Mouse (Mus musculus) kidney, adult 2 months (tissue): ENCODE results near the gene Tgds. TPM values are rescaled to one million over a fixed set of nuclear protein-coding genes. Genes with fewer than 3 reads are reported as not detected.
A peak's percentile ranks its signal among the peaks of the same experiment; 100 is the strongest.

Experiments
- DNase-seq: peaks from one replicate; pipeline ENCODE4 v3.0.0; 2021
- H3K27ac ChIP-seq: fragments of 200-500 bp; 2 replicates; pipeline ENCODE4 v1.5.1; 2012; ENCODE audit warnings: low read depth, low read length, control low read depth, inconsistent platforms; ENCODE audit not compliant: insufficient read depth
- H3K27me3 ChIP-seq: fragments of 200-500 bp; replicated peaks from 2 replicates; pipeline ENCODE4 v1.6.1; 2012; ENCODE audit warnings: mild to moderate bottlenecking, moderate library complexity, low read length, inconsistent platforms; ENCODE audit not compliant: control insufficient read depth, insufficient read depth
- H3K36me3 ChIP-seq: fragments of 200-500 bp; 2 replicates; pipeline ENCODE4 v1.6.1; 2012; ENCODE audit warnings: mild to moderate bottlenecking, moderate library complexity, low read length, inconsistent platforms; ENCODE audit not compliant: control insufficient read depth, insufficient read depth
- H3K4me1 ChIP-seq: fragments of 200-500 bp; 2 replicates; pipeline ENCODE4 v1.6.1; 2011; ENCODE audit warnings: low read length; ENCODE audit not compliant: control insufficient read depth, insufficient read depth
- H3K4me3 ChIP-seq: fragments of 200-500 bp; 2 replicates; pipeline ENCODE4 v1.5.1; 2011; ENCODE audit warnings: mild to moderate bottlenecking, low read depth, low read length, control low read depth; ENCODE audit not compliant: insufficient read depth
- CTCF ChIP-seq: fragments of 200-500 bp; conservative IDR thresholded peaks from 2 replicates; pipeline ENCODE4 v1.5.1; 2011; ENCODE audit warnings: low read depth, mild to moderate bottlenecking, control low read depth, low read length, moderate library complexity, mixed read lengths; ENCODE audit not compliant: insufficient read depth, insufficient read length
- POLR2A ChIP-seq: fragments of 200-500 bp; IDR thresholded peaks from one replicate; pipeline ENCODE4 v1.6.1; 2011; ENCODE audit warnings: low read depth, low read length, control low read depth
- WGBS: fragments of 180-500 bp; shearing (Covaris S2); methylation state at CpG from one replicate; pipeline ENCODE4 v1.1.7; 2018; 5-methylcytosine and 5-hydroxymethylcytosine counted together
- polyA plus RNA-seq: library from polyadenylated mRNA; depleted of rRNA; stranded (reverse); fragments of >200 nt; gene quantifications from 2 replicates; pipeline ENCODE4 v1.2.3, GENCODE M21; 2012

Gene Tgds
- polyA plus RNA-seq, 1 experiment, result 15.9 TPM

DNA sequence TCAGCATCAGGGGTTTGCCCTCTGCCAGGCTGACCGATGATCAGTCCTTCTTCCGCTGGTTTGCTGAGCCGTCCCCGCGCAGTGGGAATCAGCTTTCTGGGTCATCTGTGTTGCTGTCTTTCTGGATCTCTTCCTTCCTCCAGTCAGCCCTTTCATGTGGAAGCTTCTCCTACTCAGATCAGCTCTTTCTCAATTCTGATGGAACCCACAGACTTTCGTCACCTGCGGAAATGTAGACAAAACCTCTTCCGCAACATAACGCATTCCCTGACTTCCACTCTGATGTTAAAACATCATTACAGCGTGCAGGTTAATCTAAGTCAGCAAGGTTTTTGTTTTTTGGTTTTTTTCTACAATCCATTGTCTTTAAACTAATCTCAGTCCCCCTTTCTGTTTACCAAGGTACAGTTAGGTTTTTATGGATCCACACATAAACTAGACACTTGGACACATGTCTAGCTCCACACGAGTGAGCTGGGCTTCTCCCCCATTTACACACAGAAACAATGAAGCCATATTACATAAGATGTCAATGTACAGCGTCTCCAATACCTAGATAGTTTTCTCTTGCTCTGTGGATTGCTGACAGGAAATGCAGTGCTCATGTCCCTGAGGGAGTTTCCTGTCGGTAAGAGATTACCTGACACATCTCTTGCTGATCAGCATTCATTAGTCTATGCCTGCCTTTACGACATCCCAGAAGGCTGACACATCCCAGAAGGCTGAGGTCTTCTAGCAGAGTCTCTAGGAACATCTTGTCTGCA lies 31.1 kb downstream of the Tgds start:
- no peaks in the 10 kb centered on the region for H3K36me3 ChIP-seq
- no peak overlapping the region for H3K4me3 ChIP-seq
- 78% methylated on average over 14 of the region's 14 CpGs for WGBS
- H3K27me3 ChIP-seq, result no peaks in the 10 kb centered on the region
- no peak for DNase-seq
- H3K27ac ChIP-seq, result no peak overlapping the region
- no peaks in the 10 kb centered on the region for H3K4me1 ChIP-seq
- TF ChIP-seq CTCF (no peak), POLR2A (no peak)

DNA sequence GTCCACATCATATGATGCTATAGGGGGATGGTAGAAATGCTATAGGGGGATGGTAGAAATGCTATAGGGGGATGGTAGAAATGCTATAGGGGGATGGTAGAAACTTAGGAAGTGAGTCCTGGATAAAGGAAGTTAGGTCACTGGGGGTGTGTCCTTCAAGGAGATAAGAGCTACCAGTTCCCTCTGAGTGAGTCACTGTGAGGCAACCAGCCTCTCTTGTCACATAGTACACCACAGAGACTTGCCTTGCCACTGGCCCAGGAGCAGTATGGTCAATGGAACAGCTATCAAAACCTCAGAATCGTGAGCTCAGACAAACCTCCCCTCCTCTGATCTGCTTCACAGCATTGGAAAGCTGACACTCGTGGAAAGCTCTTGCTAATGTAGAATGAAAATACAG lies 34.3 kb downstream of the Tgds start:
- H3K36me3 ChIP-seq, result no peaks in the 10 kb centered on the region
- TF ChIP-seq CTCF (no peak), POLR2A (no peak)
- 56% methylated on average over 2 of the region's 2 CpGs for WGBS
- no peaks in the 10 kb centered on the region for H3K4me1 ChIP-seq
- no peaks in the 10 kb centered on the region for H3K27me3 ChIP-seq
- H3K27ac ChIP-seq, result no peak overlapping the region
- DNase-seq, result no peak
- no peak overlapping the region for H3K4me3 ChIP-seq

DNA sequence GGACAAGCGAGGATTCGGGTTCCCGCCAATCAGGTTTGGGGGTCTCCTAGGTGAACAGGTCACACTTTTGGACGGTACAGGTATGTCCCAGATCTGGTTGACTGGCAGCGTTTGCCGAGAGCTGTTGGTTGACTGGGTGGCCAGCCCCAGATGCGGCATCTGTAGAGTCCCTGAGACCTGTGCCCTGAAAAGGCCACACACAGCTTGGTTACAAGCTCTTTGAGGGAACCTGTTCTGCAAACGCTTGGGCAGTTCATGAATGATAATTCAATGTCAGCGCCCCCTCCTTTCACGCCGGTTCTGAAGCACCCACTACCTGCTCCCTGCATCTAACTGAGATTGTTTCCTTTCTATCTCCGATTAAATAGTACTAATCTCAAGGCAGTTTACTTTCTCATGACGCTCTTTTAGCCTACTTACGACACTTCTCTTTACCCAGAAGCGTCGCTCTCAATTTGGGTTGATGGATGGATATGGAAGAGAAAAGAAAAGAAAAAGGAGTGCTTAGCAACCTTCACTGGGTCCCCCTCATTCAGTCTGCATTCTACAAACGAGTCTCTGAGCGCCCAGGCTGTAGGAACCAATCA lies 42.7 kb downstream of the Tgds start:
- TF ChIP-seq POLR2A (no peak), CTCF (no peak)
- Histone ChIP-seq H3K27me3 (no peaks in the 10 kb centered on the region), H3K4me1 (no peaks in the 10 kb centered on the region), H3K4me3 (peak overlapping the region; percentile 68), H3K27ac (no peak overlapping the region; the same call in 1 of the 2 replicates), H3K36me3 (no peaks in the 10 kb centered on the region)
- DNase-seq, result no peak
- WGBS, result 6% methylated on average over 18 of the region's 18 CpGs

DNA sequence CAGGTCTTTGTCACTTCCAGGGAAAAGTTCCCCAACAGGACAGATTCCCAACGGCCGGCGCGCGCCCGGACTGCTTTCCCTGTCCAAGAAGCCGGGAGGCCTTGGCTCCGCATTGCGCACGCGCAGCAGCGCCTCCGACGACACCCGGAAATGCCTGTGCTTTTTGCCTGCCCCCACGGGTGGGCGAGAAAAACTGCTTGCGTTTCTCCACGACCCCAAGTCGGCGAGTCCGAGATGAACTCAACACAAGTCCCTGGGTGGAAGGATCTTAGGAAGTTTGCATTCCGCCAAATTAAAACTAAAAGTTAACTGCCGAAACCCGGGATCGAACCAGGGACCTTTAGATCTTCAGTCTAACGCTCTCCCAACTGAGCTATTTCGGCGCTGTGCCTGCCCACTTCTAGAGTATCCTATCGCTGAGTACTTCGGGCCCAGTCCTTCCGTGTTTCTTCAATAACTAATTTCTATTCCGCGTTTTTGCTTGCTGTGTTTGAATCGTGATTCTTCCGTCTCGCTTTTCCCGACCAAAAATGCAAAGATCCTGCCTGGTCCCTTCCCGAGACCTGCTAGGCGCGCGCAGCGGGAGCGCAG lies 43.2 kb downstream of the Tgds start:
- under 1% methylated on average over 44 of the region's 44 CpGs for WGBS
- no peaks in the 10 kb centered on the region for H3K36me3 ChIP-seq
- H3K4me1 ChIP-seq, result no peaks in the 10 kb centered on the region
- peak overlapping the region; percentile 72 for H3K27ac ChIP-seq
- no peaks in the 10 kb centered on the region for H3K27me3 ChIP-seq
- H3K4me3 ChIP-seq, result peak overlapping the region; percentile 68
- DNase-seq, result peak; percentile 96
- TF ChIP-seq POLR2A (no peak), CTCF (no peak)

DNA sequence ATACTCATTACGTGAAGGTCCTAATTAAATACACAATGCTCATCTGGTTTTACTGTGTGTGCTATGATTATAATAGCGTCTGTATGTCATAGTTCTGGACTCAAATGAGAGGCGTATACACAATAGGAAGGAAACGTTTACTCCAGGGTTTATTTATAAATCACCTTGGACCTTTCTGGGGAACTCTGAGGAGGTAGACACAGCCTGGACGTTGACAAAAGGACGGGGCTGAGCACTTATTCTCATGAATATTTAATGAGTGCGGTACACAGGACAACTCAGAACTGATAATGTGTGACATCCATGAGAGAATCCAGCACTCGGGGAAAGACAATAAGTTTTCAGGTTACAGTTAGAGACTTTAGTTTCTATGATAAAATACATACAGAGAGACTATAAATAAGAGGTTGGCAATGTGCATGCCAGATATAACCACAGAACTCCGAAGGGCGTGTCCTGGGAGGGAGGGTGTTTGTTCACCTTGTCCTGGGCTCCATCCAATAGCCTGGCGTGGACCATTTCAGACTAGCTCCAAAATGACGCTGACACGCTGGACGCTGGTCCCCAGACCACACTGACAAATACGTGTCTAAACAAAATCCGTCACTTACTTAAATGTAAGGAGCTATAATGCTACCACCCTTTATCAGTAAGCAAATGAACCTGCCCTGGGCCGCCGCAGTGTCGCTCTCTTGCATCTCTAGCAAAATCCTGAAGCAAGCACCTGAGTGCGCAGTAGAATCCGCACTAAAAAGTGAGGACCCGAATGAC lies 43.9 kb downstream of the Tgds start:
- Histone ChIP-seq H3K4me1 (no peaks in the 10 kb centered on the region), H3K27ac (peak overlapping the region; percentile 72; the same call in 1 of the 2 replicates), H3K4me3 (peak overlapping the region; percentile 68), H3K27me3 (no peaks in the 10 kb centered on the region), H3K36me3 (no peaks in the 10 kb centered on the region)
- DNase-seq, result peak; percentile 14
- 8% methylated on average over 22 of the region's 22 CpGs for WGBS
- TF ChIP-seq POLR2A, result no peak
- no peak for TF ChIP-seq CTCF

DNA sequence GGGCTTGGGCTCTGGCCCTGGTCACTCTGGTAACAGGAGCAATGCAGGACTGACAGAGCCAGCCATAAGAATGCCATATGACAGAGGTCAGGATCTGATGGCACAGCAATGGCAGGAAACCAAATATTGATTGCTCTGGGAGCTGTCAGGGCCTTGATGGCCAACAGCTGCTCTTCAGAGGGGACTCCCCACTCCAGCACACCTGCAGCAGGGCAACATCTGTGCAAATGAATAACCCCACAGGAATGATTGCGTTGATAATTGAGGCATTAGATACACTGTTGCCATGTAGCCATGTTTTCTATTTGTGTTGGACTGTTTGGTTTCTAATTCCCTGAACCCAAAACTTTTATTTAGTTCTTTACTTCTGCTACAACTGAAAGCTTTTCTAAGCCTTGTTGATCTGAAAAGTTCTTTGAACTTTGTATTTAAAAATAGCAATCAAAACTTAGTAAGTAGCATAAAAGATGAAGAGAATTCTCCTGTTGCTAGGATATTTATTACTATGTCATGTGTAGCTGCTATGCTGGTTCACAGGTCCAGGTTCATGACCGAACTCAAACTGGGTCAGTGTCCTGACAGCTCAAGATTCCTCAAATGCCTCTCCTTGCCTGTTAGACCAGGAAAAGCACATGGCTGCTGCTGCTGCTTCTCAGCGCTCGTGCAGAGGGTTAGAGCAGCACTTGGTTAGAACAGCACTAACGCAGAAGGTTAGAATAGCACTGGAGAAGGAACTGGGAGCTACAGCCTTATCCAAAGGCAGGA lies 46.1 kb downstream of the Tgds start:
- Histone ChIP-seq H3K27me3 (no peaks in the 10 kb centered on the region), H3K4me1 (no peaks in the 10 kb centered on the region), H3K27ac (no peak overlapping the region), H3K4me3 (no peak overlapping the region), H3K36me3 (no peaks in the 10 kb centered on the region)
- 40% methylated on average over 5 of the region's 5 CpGs for WGBS
- TF ChIP-seq CTCF, result no peak
- peak; percentile 31 for DNase-seq
